Mouse (Mus musculus) urinary bladder, postnatal 25 days (tissue): ENCODE measurements around the gene Nphs2.
"Not testable (repeated sequence)": the region's sequence is repeated elsewhere in the genome, so short reads cannot be mapped to it uniquely, and the experiment has no call there.

Source experiments
- DNase-seq: peaks from one replicate; pipeline ENCODE4 v3.0.0; 2022; ENCODE audit warnings: low spot score

The Nphs2 gene

DNA sequence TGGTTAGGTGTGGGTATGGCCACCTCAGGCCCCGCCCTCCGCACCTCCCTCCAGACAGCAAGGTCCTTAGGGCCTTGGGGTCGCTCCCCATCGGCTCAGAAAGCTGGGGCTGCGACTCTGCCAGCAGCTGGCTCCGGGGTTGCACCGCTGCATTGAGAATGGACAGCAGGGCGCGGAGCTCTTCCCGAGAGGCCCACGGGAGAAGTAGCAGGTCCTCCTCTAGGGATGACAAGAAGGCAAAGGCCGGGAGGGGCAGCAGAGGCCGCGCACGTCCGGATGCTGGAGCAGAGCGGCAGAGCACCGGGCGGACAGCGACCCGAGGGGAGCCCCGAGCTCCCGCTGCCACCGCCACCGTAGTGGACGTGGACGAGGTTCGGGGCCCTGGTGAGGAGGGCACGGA, at the start of gene Nphs2:
Nphs2 (plus strand) TSS at position 98 of the 400 bp plus-strand sequence.
- no peak for DNase-seq

DNA sequence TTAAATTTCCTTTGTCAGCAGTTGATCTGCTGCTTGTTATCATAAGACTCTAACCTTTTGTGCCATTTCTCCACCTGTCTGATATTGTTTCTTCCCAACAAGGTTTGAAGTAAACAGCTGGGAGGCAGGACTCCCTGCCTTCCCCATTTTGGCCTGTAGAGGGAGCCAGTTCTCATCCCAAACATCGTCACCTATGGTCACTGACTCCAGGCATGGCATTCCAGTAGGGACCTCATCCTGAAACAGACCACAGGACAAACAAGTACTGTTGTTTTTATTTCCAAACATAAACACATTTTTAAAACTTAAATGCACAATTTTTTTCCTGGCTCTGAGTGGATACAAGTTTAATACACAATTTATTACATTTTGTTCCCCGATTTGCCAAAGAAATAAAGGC, 47.2 kb upstream of the Nphs2 start:
- DNase-seq = peak; percentile 40

DNA sequence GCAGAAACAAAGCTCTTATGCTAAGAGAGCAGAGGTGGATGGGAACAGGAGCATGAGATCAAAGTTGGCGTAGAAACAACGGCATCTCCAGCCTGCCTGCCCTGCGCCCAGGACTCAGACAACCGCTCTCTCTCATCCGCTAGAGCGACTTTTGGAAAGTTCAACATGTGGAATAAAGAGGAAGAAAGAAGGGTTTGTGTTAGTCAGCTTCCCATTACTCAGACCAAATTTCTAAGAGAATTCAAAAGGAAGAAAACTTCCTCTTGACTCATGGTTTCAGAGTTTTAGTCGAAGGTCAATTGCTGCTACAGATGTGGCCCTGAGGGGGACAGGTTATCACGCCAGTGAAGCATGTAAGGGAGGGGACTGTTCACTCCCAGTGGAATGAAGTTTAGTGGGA, 46.6 kb upstream of the Nphs2 start:
- DNase-seq = no peak

DNA sequence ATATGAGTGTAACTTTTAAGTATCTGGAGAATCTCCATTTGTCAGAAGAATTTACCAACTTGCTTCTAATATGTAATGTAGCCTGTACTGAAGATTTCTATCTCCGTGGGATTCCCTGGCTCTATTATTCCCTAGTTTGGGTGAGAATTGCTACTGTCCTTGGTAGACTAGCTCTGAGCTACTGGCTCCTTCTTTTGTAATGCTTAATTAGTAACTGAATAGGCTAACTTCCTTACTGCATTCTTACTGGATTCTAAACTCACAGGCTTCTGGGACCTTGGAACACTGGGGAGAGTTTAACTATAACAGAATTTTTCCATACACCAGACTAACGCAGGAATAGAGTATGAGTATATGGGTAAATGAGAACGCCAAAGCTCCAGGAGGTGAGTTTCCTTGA, 42.0 kb upstream of the Nphs2 start:
- not testable (repeated sequence) for DNase-seq

DNA sequence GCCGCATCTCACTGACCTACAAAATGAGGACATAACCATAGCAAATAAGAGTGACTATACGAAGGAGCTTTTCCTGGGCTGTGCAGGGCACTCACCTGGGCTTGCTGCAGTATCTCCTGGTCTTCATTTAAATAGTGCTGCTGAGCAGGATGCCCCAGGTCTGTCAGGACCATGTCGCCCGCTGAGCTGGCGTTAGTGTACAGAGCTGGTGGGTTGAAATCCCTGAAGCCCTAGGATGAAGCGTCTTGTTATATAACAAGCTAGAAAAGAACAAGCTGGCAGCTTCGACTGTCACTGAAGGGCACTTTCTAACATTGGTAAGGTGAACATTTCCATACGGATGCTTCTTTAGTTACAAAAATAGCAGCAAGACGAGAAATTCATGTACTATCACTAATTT, 40.1 kb upstream of the Nphs2 start:
- DNase-seq = no peak

DNA sequence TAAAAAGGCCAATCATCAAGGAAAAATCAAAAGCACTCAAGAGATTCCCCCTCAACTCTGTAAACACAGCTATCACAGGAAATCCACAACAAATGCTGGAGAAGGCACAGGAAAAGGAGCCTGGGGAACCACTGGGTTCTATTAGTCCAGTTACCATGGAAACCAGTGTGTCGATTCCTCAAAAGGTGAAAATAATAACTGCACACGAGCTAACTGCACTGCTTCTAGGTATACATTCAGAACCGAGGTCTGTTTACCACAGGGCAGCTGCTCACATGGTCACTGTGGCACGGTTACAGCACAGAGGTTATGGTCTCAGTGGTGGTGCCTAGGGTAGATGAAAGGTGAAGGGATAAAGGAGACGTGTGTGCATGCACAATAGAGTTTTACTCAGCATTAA, 38.9 kb upstream of the Nphs2 start:
- DNase-seq = no peak

DNA sequence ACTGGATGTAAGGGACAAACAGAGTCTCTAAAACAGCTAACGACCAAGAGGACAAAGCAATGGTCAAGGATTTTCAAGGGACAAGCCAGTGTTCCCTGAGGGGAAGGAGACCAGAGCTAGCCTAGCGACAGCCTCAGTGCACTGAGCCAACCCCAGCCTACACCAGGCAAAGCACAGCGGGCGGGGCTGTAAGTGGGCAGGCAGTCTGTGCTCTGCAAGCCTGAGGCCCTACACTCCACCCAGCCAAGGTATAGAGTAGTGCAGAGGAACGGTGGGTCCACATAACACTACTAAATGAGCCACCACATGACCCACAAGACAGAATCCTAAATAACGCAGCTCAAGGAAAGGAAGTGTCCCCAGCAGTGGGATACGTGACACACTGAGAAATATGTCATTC, 36.9 kb upstream of the Nphs2 start:
- no peak for DNase-seq

DNA sequence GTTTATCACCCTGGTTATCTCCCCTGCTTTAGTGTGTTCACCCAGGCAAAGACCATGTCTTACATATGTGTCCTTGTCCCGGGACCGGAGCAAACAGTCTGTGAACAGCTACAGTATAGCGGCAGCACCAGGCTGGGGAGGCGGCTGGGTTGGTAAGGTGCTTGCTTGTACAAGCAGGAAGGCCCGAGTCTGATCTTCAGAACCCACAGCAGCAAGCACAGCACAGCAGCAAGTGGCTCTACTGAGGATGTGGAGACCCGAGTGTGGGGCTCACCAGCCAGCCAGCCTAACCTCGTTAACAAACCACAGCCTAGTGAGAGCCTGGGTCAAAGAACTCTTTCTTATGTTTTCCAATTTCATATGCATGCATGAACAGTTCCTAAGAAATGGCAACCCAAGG, 30.4 kb upstream of the Nphs2 start:
- no peak for DNase-seq

DNA sequence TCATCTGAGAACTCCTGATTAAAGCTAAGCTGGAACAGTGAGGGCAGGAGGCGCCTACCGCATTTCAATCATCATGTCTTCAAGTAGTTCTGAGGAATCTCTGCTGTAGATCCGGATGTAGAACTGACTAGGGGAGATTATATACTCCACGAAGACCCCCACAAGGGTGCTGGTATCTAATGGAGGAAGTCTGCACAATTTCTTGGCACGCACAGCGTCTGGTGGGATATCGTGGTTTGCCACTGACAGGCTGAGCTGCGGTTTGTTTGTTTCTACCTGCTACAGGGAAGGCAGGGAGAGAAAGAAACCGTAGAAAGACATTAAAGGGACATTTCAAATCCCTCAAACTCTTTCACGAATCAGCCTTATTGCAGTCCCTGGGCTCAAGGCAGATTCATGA, 26.3 kb upstream of the Nphs2 start:
- no peak for DNase-seq

DNA sequence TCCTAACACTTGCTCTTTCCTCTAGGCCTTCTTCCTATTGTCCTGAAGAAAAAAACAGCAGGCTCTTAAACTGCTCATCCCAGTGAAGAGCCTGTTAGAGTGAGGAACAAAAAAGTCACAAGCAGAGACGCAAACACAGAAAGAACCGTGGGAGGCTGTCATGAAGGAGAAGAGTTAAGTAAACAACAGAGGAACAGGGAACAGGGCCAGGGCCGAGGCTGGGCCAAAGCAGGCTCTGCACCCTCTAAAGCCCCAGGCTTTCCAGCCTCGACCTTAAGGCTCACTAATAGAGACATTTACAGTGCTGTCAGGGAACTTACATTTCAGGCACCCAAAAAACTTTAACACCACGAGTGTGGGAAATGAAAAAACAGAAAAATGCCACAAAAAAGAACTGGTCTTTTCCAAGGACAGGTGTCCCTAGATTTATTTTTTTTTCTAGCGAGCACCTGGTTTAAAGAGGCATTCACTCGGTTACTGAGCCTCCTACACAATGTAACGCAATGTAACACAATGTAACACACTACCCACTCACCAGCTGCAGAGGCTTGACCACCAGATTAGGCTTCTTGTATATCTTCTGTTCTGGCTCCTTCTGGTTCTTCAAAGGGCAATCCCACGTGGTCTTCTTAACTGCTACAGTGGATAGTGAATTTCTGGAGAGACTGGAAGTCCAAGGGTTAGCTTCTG, 25.5 kb upstream of the Nphs2 start:
- DNase-seq = no peak

DNA sequence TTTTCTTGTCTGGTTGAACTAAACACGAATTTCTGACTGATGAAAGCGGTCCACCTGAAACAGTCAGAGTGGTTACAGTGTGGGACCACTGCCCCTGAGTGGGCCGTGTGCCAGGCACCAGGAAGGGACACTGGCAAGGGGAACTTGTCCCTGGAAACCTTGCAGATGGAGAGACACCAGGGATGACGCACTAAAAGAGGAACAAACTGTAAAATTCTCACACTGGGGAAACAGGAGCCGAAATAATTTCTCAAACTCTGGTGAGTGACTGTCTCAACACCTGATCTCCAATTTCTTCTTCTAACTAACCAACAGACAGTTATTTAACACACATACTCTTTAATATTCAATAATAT, 25.0 kb upstream of the Nphs2 start:
- no peak for DNase-seq

DNA sequence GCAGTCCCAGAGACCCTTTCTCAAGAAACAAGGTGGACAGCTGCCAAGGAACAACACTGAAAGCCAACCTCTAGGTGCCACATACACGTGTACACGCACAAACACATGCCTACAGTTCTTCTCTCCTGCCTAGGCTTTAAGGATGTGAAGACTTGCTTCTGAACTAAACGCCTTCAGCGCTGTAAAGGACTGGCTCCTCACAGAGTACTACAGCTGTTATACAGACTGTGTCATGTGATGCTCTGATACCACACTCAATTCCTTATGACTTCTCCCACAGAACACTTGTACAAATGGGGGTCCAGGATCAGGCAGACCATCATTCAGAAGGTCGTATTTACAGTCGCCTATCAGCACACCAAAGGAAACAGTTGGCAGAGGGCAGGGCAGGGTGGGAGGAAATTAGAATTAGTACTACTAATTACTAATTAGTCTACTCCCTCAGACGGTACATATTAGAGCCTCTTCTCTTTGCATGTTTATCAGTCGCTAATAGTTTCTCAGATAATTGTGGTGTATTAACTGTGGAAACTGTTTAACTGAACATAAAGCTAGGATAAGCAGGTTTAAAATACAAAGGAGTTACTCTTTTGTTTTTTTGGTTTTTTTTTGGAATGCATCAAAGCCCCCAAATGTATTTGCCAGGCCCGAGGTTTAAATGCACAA, 21.8 kb upstream of the Nphs2 start:
- no peak for DNase-seq

DNA sequence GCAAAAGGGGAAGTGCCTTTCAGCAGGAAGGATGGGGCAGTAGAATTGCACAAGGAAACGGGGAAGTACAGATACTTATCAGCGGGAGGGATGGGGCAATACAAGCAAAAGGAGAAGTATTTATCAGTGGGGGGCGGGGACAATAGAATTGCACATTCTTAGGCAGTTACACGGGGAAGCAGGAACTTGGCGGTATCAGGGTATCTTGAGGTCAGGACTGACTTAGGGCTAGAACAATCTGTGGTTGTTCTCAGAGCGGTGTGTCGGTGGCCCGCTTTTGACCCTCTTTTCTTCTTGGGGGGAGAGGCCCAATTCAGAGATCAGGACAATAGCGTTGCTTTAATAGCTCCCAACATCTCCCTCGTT, 21.3 kb upstream of the Nphs2 start:
- not testable (repeated sequence) for DNase-seq

DNA sequence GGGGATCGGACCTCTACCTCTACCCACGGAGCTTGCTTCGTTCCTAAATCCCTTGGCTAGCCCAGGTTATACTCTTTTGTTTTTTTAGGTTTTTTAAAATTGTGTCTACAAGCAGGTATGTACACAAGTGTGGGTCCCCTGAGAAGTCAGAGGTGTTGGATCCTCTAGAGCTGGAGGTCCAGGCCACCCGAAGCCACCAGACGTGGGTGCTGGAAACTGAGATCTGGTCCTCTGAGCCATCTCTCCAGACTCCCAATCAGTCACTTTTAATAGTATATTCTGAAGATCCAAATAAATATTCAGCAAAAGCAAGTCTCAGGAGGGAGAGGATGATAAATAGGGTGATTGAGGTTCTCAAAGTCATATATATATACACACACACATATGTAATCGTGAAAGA, 20.5 kb upstream of the Nphs2 start:
- DNase-seq = no peak

DNA sequence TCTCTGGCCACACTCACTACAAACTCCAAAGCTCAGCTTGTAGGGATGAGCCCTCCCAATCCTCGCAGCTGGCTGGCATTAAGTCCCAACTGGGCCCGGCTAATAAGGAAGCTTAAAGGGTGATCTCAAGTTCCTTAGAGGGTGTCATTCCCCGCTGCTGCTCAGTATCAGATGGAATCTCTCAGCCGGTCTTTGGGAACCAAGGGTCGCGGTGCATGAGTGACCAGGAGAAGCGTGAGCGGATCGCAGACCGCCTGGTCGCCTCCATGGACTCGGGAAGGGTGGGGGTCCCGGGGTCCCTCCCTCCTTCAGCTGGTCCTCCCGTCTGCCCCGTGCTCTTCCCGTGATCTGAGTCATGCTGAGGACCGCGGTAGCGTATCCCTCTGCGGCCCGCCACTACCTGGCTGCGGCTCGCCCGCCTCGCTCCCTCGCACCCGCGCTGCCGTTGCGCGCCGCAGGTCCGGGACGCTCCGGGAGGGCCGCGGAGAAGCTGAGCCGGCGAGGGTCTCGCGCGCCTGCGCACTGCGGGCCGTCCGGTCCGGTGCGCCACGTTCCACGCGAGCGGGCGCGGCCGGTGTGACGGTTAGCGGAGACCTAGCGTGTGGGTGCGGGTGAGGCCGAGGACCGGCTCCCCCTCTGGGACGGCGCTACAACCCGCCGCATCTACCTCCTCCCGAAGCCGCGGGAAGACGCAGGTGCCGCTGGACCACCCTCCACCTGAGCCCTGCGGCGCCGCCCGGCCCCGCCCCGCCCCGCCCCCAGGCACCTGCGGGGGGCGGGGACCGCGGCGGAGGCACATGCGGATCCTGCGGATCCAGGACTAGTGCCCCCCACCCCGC, 7.4 kb upstream of the Nphs2 start, which contains the start of gene Tdrd5:
Tdrd5 (minus strand) TSS at position 754 of the 839 bp plus-strand sequence.
- DNase-seq = peak; percentile 6

DNA sequence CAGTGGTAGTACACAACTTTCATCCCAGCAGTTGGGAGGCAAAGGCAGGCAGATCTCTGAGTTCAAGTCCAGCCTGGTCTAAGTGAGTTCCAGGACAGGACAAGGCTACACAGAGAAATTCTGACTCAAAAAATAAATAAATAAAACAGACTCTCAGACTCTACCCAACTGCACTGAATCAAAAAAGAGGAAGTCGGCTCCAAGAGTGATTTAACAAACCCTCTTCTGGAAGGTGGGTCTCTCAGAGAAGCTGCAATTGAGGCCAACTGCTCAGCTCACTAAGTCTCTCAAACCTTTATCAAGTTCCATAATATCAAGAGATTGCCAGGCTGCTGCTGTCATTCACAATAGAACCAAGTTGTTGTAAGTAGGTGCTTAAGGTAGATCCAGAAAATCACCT, 1.9 kb upstream of the Nphs2 start:
- DNase-seq = no peak

DNA sequence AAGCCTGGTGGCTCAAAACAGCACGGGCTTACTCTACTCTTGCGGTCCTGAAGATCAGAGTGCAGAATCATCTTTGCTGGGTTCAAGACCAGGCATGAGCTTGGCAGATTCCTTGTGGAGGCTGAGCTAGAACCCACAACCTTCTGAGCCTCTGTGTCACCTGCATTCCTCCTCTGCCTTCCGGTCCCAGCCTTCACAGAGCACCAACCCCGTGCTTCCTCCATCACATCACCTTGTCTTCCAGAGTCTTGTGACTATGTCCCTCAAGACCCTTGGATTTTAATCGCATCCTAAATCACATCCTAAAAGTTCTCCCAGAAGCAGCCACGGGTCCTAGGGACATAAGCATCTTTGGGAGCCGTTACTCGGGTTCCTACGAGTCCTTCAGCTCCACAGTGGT, 12.6 kb downstream of the Nphs2 start:
- no peak for DNase-seq

DNA sequence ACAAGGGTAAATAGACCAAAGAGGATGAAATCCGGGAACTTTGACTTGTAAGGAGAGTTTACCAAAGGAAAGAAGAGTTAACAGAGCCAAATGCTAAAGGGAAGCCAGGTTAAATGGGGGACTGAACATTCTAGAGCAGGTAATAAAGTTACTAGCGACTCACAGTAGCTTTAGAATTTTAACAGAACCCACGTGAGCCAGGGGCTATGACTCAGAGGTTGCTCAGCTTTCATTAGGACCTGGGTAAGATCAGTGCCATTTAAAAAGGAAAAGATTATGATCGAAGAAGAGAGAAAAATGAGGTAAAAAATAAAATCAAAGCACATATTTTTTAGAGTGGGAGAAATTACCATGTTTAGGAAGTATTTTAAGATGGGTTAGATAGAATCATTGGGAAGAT, 30.3 kb downstream of the Nphs2 start:
- DNase-seq = no peak

DNA sequence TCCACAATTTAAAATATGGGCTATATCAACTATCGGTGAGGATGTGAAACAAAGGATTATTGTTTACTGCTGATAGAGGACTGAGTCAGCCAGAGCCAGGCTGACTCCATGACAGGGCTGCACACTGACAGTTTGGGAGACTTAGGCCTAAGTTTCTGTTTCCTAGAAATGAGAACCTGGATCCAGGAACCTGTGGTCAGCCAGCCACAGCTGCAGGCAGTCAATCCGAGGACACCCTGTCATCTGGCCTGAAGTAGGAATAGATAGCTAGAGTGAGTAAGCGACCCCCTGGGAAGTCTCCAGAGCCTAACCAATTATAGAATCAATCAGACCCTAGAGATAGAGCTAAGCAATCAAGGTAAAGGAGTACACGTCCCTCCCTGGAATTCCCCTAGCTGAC, 33.9 kb downstream of the Nphs2 start:
- no peak for DNase-seq

DNA sequence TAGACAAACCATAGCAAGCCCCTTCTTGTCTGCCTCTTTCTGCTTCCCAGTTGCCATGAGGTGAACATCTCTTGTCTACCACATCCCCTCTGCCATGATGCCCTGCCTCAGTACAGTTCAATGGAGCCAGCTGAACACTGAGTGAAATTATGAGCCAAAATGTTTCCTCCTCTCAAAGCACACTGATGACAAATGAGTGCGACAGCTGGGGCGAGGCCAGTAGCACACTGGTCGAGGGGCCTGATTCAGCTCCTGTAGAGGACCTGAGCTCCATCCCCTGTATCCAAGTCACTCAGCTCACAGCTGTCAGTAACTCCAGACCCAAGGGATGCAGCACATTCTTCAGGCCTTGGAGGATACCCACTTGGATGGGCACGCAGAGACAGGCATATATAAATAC, 35.1 kb downstream of the Nphs2 start:
- no peak for DNase-seq

DNA sequence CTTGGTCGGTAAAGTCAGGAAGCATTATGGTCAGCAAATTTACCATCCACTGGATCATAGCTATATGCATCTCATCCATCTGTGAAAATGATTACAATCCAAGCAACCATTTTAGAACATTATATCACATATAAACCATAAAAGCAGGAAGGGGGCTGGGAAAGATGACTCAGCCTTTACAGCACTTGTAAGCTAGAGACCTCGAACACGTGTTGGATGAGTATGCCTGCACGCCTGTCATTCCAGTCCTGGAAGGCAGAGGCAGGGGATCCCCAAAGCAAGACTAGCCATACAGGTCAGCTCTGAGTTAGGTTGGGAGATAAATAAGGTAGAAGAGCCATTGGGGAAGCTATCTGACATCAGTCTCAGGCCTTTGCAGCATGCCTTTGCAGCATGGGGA, 38.5 kb downstream of the Nphs2 start:
- DNase-seq = no peak

DNA sequence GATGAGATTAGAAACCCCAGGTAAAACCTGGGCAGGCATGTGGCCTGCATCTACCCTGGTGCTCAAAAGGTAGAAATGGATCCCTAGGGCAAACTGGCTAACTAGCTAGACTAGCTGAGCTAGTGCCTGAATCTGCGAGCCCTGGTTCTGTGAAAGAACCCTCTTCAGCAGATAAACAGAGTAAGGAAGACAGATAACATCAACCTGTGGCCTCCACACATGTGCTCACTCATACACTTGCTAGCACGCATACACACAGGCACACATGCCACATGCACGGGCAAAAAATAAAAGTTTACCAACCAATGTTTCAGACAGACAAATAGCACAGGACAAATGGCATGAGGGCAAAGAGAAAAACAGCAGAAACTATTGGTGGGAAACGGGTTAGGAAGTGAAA, 39.9 kb downstream of the Nphs2 start:
- DNase-seq = no peak

DNA sequence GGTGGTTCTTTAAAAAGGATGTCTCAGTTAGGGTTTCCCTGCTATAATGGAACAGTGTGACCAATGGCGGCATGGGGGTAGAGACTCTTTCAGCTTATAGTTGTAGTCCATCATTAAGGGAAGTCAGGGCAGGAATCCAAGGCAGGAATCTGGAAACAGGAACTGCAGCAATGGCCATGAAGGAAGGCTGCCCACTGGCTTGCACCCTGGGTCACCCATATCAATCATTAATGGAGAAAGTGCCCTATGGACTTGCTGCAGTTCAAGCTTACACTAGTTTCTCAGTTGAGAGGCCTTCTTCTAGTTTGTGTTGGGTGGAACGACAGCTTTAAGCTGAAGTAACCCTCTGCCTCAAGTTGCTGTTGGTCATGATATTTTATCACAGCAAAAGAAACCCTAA, 41.9 kb downstream of the Nphs2 start:
- DNase-seq = no peak
